In genomic region chr1:56165228-56165627, GRCm38 (mm10) we compare ENCODE assay signal across 27 mouse cellular contexts.
"Had no signal": no experiment of that assay in that cellular context is flagged by ENCODE, and none has a peak within 500 bp of the region (broad histone marks: within the 10 kb centered on the region; RNA-seq: fewer than 3 reads in every experiment).

No protein-coding gene starts in this region.

- ATAC-seq: hindbrain, embryonic 16.5 days; inflammation-experienced regulatory T-cells, adult 6 months; liver, embryonic 12.5 days had no signal

- DNase-seq: gastrocnemius, adult 2 months; gastrocnemius, postnatal 10 days; gastrocnemius, postnatal 25 days; heart, adult 2 months; heart, postnatal 4 days; kidney, adult 11 months; kidney, adult 2 months; kidney, adult 9 months; kidney, postnatal 25 days; kidney, postnatal 4 days; layer of hippocampus, adult 9-11 months; layer of hippocampus, postnatal 36 days; left cerebral cortex, postnatal 4 days had no signal

- H3K9me3 ChIP-seq: heart, embryonic 13.5 days; heart, embryonic 15.5 days; hindbrain, embryonic 10.5 days; hindbrain, embryonic 12.5 days; kidney, embryonic 15.5 days; limb, embryonic 13.5 days; limb, embryonic 15.5 days; liver, embryonic 12.5 days had no signal

- H3K4me3 ChIP-seq: gastrocnemius, adult 2 months; heart, adult 2 months; heart, embryonic 13.5 days; heart, embryonic 15.5 days; hindbrain, embryonic 10.5 days; hindbrain, embryonic 12.5 days; kidney, embryonic 15.5 days; limb, embryonic 13.5 days; limb, embryonic 15.5 days; liver, embryonic 12.5 days had no signal

- H3K27ac ChIP-seq: gastrocnemius, adult 2 months; heart, adult 2 months; heart, embryonic 13.5 days; heart, embryonic 15.5 days; hindbrain, embryonic 10.5 days; hindbrain, embryonic 12.5 days; hindbrain, embryonic 14.5 days; kidney, embryonic 15.5 days; kidney, postnatal 0 days; limb, embryonic 13.5 days; limb, embryonic 15.5 days; liver, embryonic 12.5 days; liver, embryonic 14.5 days had no signal

- H3K27me3 ChIP-seq: heart, embryonic 13.5 days; heart, embryonic 15.5 days; hindbrain, embryonic 12.5 days; kidney, embryonic 15.5 days; limb, embryonic 13.5 days; limb, embryonic 15.5 days; liver, embryonic 12.5 days had no signal

- H3K9ac ChIP-seq: heart, embryonic 13.5 days; heart, embryonic 15.5 days; hindbrain, embryonic 12.5 days; hindbrain, embryonic 14.5 days; kidney, embryonic 15.5 days; limb, embryonic 13.5 days; limb, embryonic 15.5 days; liver, embryonic 12.5 days; liver, embryonic 14.5 days had no signal

- H3K4me2 ChIP-seq: heart, embryonic 11.5 days; heart, embryonic 13.5 days; heart, embryonic 15.5 days; hindbrain, embryonic 12.5 days; hindbrain, embryonic 14.5 days; kidney, embryonic 15.5 days; limb, embryonic 13.5 days; limb, embryonic 15.5 days; liver, embryonic 12.5 days had no signal

- H3K36me3 ChIP-seq: heart, embryonic 13.5 days; heart, embryonic 15.5 days; hindbrain, embryonic 10.5 days; hindbrain, embryonic 12.5 days; kidney, embryonic 15.5 days; limb, embryonic 13.5 days; limb, embryonic 15.5 days; liver, embryonic 12.5 days had no signal

- H3K4me1 ChIP-seq: heart, embryonic 13.5 days; heart, embryonic 15.5 days; hindbrain, embryonic 10.5 days; hindbrain, embryonic 12.5 days; kidney, embryonic 15.5 days; limb, embryonic 13.5 days; limb, embryonic 15.5 days; liver, embryonic 12.5 days had no signal
